Mouse (Mus musculus): ENCODE measurements at regions not wholly inside any gene's neighbourhood (a gene's known extent, or its start where the extent isn't known, plus 50 kb on each side); places are given as distances from the start of the nearest gene placed in this dataset.

GRCm38 (mm10) chr14:46060622-46061381 is 318.4 kb upstream of the Gm15217 start:
- TF ChIP-seq CTCF (IDR thresholded peaks at IDR 0.05 in 2 of 3, conservative IDR thresholded peaks at IDR 0.05 in 1 of 3; ENCODE audit: control insufficient read depth in 1 of 3, insufficient read depth in 1 of 3, low read depth in 2 of 3, low read length in 3 of 3, poor library complexity in 1 of 3, severe bottlenecking in 1 of 3) (no peak), GABPA (IDR thresholded peaks at IDR 0.05; ENCODE audit: low read depth, low read length) (no peak)

Data from MEL (cell line).